Mouse (Mus musculus) ES-E14 (cell line): ENCODE results near the gene Dpm2. TPM values are rescaled to one million over a fixed set of nuclear protein-coding genes. Genes with fewer than 3 reads are reported as not detected.
A peak's percentile ranks its signal among the peaks of the same experiment; 100 is the strongest.

ENCODE experiments used
- DNase-seq: peaks from one replicate; pipeline ENCODE4 v3.0.0-alpha.2; 2013; ENCODE audit warnings: low read depth, low spot score
- H3K27ac ChIP-seq: 2 replicates; pipeline ENCODE4 v1.5.1; 2012; ENCODE audit warnings: low read depth, mild to moderate bottlenecking, low read length, moderate library complexity, mixed read lengths; ENCODE audit not compliant: poor library complexity, insufficient read depth, severe bottlenecking
- H3K36me3 ChIP-seq: 2 replicates; pipeline ENCODE4 v1.6.1; 2012; ENCODE audit warnings: mild to moderate bottlenecking, low read length, moderate library complexity, mixed read lengths; ENCODE audit not compliant: control insufficient read depth, poor library complexity, insufficient read depth, severe bottlenecking
- H3K4me1 ChIP-seq, 2 experiments: fragments of 150-350 bp in 1 of 2; sonication (generic) in 1 of 2; 2 replicates each; pipeline ENCODE4 v1.6.1; 2012; ENCODE audit warnings: low read length in 2 of 2, mild to moderate bottlenecking in 1 of 2, mixed read lengths in 1 of 2; ENCODE audit not compliant: control insufficient read depth in 2 of 2, insufficient read depth in 2 of 2, poor library complexity in 1 of 2
- H3K4me3 ChIP-seq, 2 experiments: fragments of 150-350 bp in 1 of 2; sonication (generic) in 1 of 2; 2 replicates each; pipeline ENCODE4 v1.5.1; 2012; ENCODE audit warnings: low read length in 2 of 2, low read depth in 1 of 2, mild to moderate bottlenecking in 1 of 2, mixed read lengths in 1 of 2; ENCODE audit not compliant: insufficient read depth in 1 of 2, poor library complexity in 1 of 2, severe bottlenecking in 1 of 2
- H3K9ac ChIP-seq: 2 replicates; pipeline ENCODE4 v1.6.1; 2012; ENCODE audit warnings: low read depth, mild to moderate bottlenecking, low read length, mixed read lengths; ENCODE audit not compliant: poor library complexity, insufficient read depth, severe bottlenecking
- H3K9me3 ChIP-seq: fragments of 150-350 bp; sonication (generic); 2 replicates; pipeline ENCODE4 v1.6.1; 2012; ENCODE audit warnings: low read depth, mild to moderate bottlenecking, low read length; ENCODE audit not compliant: control insufficient read depth, insufficient read depth
- CHD2 ChIP-seq: IDR thresholded peaks from 2 replicates; pipeline ENCODE4 v1.6.1; 2014; ENCODE audit warnings: mild to moderate bottlenecking, low read depth, low read length, inconsistent platforms
- HCFC1 ChIP-seq: IDR thresholded peaks from 2 replicates; pipeline ENCODE4 v1.6.1; 2012; ENCODE audit warnings: low read length, inconsistent platforms, borderline replicate concordance; ENCODE audit not compliant: insufficient read depth
- MAFK ChIP-seq: IDR thresholded peaks from 2 replicates; pipeline ENCODE4 v1.6.1; 2014; ENCODE audit warnings: mild to moderate bottlenecking, low read depth, low read length, inconsistent platforms; ENCODE audit not compliant: insufficient read depth
- ZC3H11A ChIP-seq: IDR thresholded peaks from 2 replicates; pipeline ENCODE4 v1.6.1; 2012; ENCODE audit warnings: low read depth, mild to moderate bottlenecking, inconsistent platforms, low read length, borderline replicate concordance
- ZNF384 ChIP-seq: IDR thresholded peaks from 2 replicates; pipeline ENCODE4 v1.6.1; 2012; ENCODE audit warnings: low read depth, low read length, inconsistent platforms
- in situ Hi-C, 2 experiments: fragments of 600-800 bp; cut with MboI; formaldehyde crosslinking; loops; one replicate each; pipeline ENCODE4 v1.15.1; 2025; ENCODE audit warnings: low sequenced_read_pairs in 2 of 2, inconsistent platforms in 1 of 2; ENCODE audit not compliant: unreplicated experiment in 2 of 2
- total RNA-seq: library from RNA; depleted of rRNA; stranded (reverse); fragments of 300-350 nt; gene quantifications from 2 replicates; pipeline ENCODE4 v1.2.3, GENCODE M21; 2012; rRNA removed

Dpm2 gene
- total RNA-seq, 1 experiment = 44.1 TPM

DNA sequence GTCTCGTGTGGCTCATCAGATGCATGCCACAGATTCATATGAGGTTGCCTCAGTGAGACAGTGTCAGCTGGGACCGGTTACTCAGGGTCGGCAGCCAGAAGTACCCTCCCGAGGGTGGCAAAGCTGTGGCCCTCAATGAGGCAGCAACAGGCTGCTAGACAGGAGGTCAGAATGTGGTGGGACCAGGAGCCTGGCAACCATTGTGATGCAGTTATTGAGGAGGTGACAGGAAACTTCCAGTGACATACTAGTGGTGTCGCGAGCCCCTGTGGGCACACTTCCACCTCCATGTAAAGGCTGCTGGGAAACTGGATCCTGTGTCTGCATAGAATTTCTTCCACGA lies 50.8 kb downstream of the Dpm2 start, which contains the start of gene Ak1:
Gene Ak1 (plus strand): TSS at position 242 of the 343 bp plus-strand sequence.
- peaks cover 1 to 31% of the 10 kb centered on the region in 2 experiments; a peak in 2 of 4 replicates for H3K4me1 ChIP-seq

More for the DNA sequence above, 50.8 kb downstream of the Dpm2 start, which contains the start of gene Ak1:
- Histone ChIP-seq H3K27ac (no peak within 1 kb of the TSS), H3K9me3 (no peaks in the 10 kb centered on the region), H3K4me3 (no peak within 1 kb of the TSS), H3K36me3 (peaks cover 16% of the 10 kb centered on the region; the same call in 1 of the 2 replicates), H3K9ac (0 out of 2 replicates have a peak within 1 kb of the TSS, but pooled peaks have one; percentile 3)
- no peak for DNase-seq
- TF ChIP-seq MAFK (no peak), ZNF384 (no peak), ZC3H11A (no peak), CHD2 (no peak), HCFC1 (no peak)
- in situ Hi-C loops = no loop called here

Other genes starting within 250 kb of the Dpm2 start
- gene Ciz1, start 218.5 kb upstream of the Dpm2 start, total RNA-seq = 13.6 and 18.7 TPM in 2 replicates
- gene Dnm1, start 217.5 kb upstream of the Dpm2 start, total RNA-seq = 1.5 and 2.5 TPM in 2 replicates
- 20.0 and 31.3 TPM in 2 replicates for gene 1110008P14Rik, start 188.9 kb upstream of the Dpm2 start, total RNA-seq
- not detected in 2 replicates for gene Lcn2, start 182.6 kb upstream of the Dpm2 start, total RNA-seq
- gene Ptges2, start 175.0 kb upstream of the Dpm2 start, total RNA-seq = 24.9 and 30.7 TPM in 2 replicates
- gene Naif1, start 120.4 kb upstream of the Dpm2 start, total RNA-seq = 2.1 and 2.5 TPM in 2 replicates
- gene Slc25a25, start 119.4 kb upstream of the Dpm2 start, total RNA-seq = 22.1 and 23.4 TPM in 2 replicates
- gene Fam102a, start 35.5 kb upstream of the Dpm2 start, total RNA-seq = 11.6 TPM in 2 replicates
- gene Pip5kl1, start 3.9 kb downstream of the Dpm2 start, total RNA-seq = 3.5 and 5.0 TPM in 2 replicates
- gene 9430097D07Rik, start 4.8 kb downstream of the Dpm2 start, total RNA-seq = 0.37 and 0.71 TPM in 2 replicates
- 9.4 and 14.8 TPM in 2 replicates for gene St6galnac4, start 16.2 kb downstream of the Dpm2 start, total RNA-seq
- gene St6galnac6, start 28.9 kb downstream of the Dpm2 start, total RNA-seq = 18.0 and 27.2 TPM in 2 replicates
- 77.4 and 90.8 TPM in 2 replicates for gene Ak1, start 50.9 kb downstream of the Dpm2 start, total RNA-seq
- 18.3 and 36.8 TPM in 2 replicates for gene Eng, start 75.7 kb downstream of the Dpm2 start, total RNA-seq
- 61.2 and 84.6 TPM in 2 replicates for gene Fpgs, start 133.3 kb downstream of the Dpm2 start, total RNA-seq
- 68.0 and 72.4 TPM in 2 replicates for gene Cdk9, start 142.2 kb downstream of the Dpm2 start, total RNA-seq
- gene Sh2d3c, start 150.2 kb downstream of the Dpm2 start, total RNA-seq = 1.7 and 1.8 TPM in 2 replicates
- gene 6330409D20Rik, start 170.2 kb downstream of the Dpm2 start, total RNA-seq = not detected in 2 replicates
- 75.9 and 124 TPM in 2 replicates for gene Tor2a, start 186.4 kb downstream of the Dpm2 start, total RNA-seq
- 0.94 and 2.2 TPM in 2 replicates for gene Ttc16, start 204.8 kb downstream of the Dpm2 start, total RNA-seq
- gene Ptrh1, start 204.9 kb downstream of the Dpm2 start, total RNA-seq = 14.9 and 20.9 TPM in 2 replicates
- gene Cfap157, start 213.6 kb downstream of the Dpm2 start, total RNA-seq = 0.32 TPM in 1 of 2 replicates, not detected in the other